Mouse (Mus musculus): ENCODE data around the gene Itga4. TPM values are rescaled to one million over a fixed set of nuclear protein-coding genes. Genes with fewer than 3 reads are reported as not detected.

Itga4 gene
- polyA plus RNA-seq, 1 experiment, result 1.9 TPM

- 49% methylated on average over 4 of the region's 4 CpGs for WGBS
- H3K27me3 ChIP-seq (replicated peaks; ENCODE audit: control insufficient read depth, insufficient read depth, low read length), result no peaks in the 10 kb centered on the region
- TF ChIP-seq CTCF (conservative IDR thresholded peaks at IDR 0.05; ENCODE audit: insufficient read depth, insufficient read length, low read depth, low read length), result no peak
- no peak for TF ChIP-seq POLR2A (IDR thresholded peaks at IDR 0.05; ENCODE audit: low read depth, low read length)
- H3K36me3 ChIP-seq (ENCODE audit: control insufficient read depth, insufficient read depth, low read length), result no peaks in the 10 kb centered on the region
- H3K4me3 ChIP-seq (ENCODE audit: insufficient read depth, low read depth, low read length), result no peak overlapping the region
- no peaks in the 10 kb centered on the region for H3K4me1 ChIP-seq (ENCODE audit: control insufficient read depth, insufficient read depth, low read length)
- no peak for DNase-seq
- H3K27ac ChIP-seq (ENCODE audit: insufficient read depth, low read depth, low read length), result no peak overlapping the region
These were observed 57.3 kb downstream of the Itga4 start for GRCm38 (mm10) chr2:79312499-79312898.

- no peaks in the 10 kb centered on the region for H3K27me3 ChIP-seq (replicated peaks; ENCODE audit: control insufficient read depth, insufficient read depth, low read length)
- no peak overlapping the region for H3K4me3 ChIP-seq (ENCODE audit: insufficient read depth, low read depth, low read length)
- TF ChIP-seq CTCF (conservative IDR thresholded peaks at IDR 0.05; ENCODE audit: insufficient read depth, insufficient read length, low read depth, low read length) (no peak), POLR2A (IDR thresholded peaks at IDR 0.05; ENCODE audit: low read depth, low read length) (no peak)
- H3K36me3 ChIP-seq (ENCODE audit: control insufficient read depth, insufficient read depth, low read length), result no peaks in the 10 kb centered on the region
- 93% methylated on average over 4 of the region's 4 CpGs for WGBS
- DNase-seq, result no peak
- no peak overlapping the region for H3K27ac ChIP-seq (ENCODE audit: insufficient read depth, low read depth, low read length)
- H3K4me1 ChIP-seq (ENCODE audit: control insufficient read depth, insufficient read depth, low read length), result no peaks in the 10 kb centered on the region
These were observed 59.9 kb downstream of the Itga4 start for GRCm38 (mm10) chr2:79315108-79315507.

- H3K27me3 ChIP-seq (replicated peaks; ENCODE audit: control insufficient read depth, insufficient read depth, low read length), result no peaks in the 10 kb centered on the region
- no peak overlapping the region for H3K27ac ChIP-seq (ENCODE audit: insufficient read depth, low read depth, low read length)
- DNase-seq, result no peak
- no peaks in the 10 kb centered on the region for H3K36me3 ChIP-seq (ENCODE audit: control insufficient read depth, insufficient read depth, low read length)
- TF ChIP-seq CTCF (conservative IDR thresholded peaks at IDR 0.05; ENCODE audit: insufficient read depth, insufficient read length, low read depth, low read length) (no peak), POLR2A (IDR thresholded peaks at IDR 0.05; ENCODE audit: low read depth, low read length) (no peak)
- no peaks in the 10 kb centered on the region for H3K4me1 ChIP-seq (ENCODE audit: control insufficient read depth, insufficient read depth, low read length)
- H3K4me3 ChIP-seq (ENCODE audit: insufficient read depth, low read depth, low read length), result no peak overlapping the region
- WGBS, result 79% methylated on average over 9 of the region's 9 CpGs
These were observed 61.1 kb downstream of the Itga4 start for GRCm38 (mm10) chr2:79316182-79316880.

- Histone ChIP-seq H3K4me1 (ENCODE audit: control insufficient read depth, insufficient read depth, low read length) (no peaks in the 10 kb centered on the region), H3K36me3 (ENCODE audit: control insufficient read depth, insufficient read depth, low read length) (no peaks in the 10 kb centered on the region), H3K4me3 (ENCODE audit: insufficient read depth, low read depth, low read length) (no peak overlapping the region), H3K27ac (ENCODE audit: insufficient read depth, low read depth, low read length) (no peak overlapping the region), H3K27me3 (replicated peaks; ENCODE audit: control insufficient read depth, insufficient read depth, low read length) (no peaks in the 10 kb centered on the region)
- no peak for TF ChIP-seq POLR2A (IDR thresholded peaks at IDR 0.05; ENCODE audit: low read depth, low read length)
- no peak for TF ChIP-seq CTCF (conservative IDR thresholded peaks at IDR 0.05; ENCODE audit: insufficient read depth, insufficient read length, low read depth, low read length)
- WGBS, result 30% methylated on average over 2 of the region's 2 CpGs
- no peak for DNase-seq
These were observed 72.9 kb downstream of the Itga4 start for GRCm38 (mm10) chr2:79328079-79328478.

- no peak for TF ChIP-seq POLR2A (IDR thresholded peaks at IDR 0.05; ENCODE audit: low read depth, low read length)
- no peak for TF ChIP-seq CTCF (conservative IDR thresholded peaks at IDR 0.05; ENCODE audit: insufficient read depth, insufficient read length, low read depth, low read length)
- no peaks in the 10 kb centered on the region for H3K36me3 ChIP-seq (ENCODE audit: control insufficient read depth, insufficient read depth, low read length)
These were observed 79.4 kb downstream of the Itga4 start for GRCm38 (mm10) chr2:79334661-79335060.

GRCm38 (mm10) chr2:79336141-79336540, 80.9 kb downstream of the Itga4 start:
- Histone ChIP-seq H3K4me3 (ENCODE audit: insufficient read depth, low read depth, low read length) (no peak overlapping the region), H3K27ac (ENCODE audit: insufficient read depth, low read depth, low read length) (no peak overlapping the region), H3K27me3 (replicated peaks; ENCODE audit: control insufficient read depth, insufficient read depth, low read length) (no peaks in the 10 kb centered on the region), H3K4me1 (ENCODE audit: control insufficient read depth, insufficient read depth, low read length) (no peaks in the 10 kb centered on the region), H3K36me3 (ENCODE audit: control insufficient read depth, insufficient read depth, low read length) (no peaks in the 10 kb centered on the region)
- TF ChIP-seq POLR2A (IDR thresholded peaks at IDR 0.05; ENCODE audit: low read depth, low read length) (no peak), CTCF (conservative IDR thresholded peaks at IDR 0.05; ENCODE audit: insufficient read depth, insufficient read length, low read depth, low read length) (no peak)
- WGBS, result 64% methylated on average over 1 of the region's 1 CpGs
- no peak for DNase-seq

More at GRCm38 (mm10) chr2:79334661-79335060, 79.4 kb downstream of the Itga4 start:
- H3K27ac ChIP-seq (ENCODE audit: insufficient read depth, low read depth, low read length), result no peak overlapping the region
- no peak overlapping the region for H3K4me3 ChIP-seq (ENCODE audit: insufficient read depth, low read depth, low read length)
- DNase-seq, result no peak
- H3K27me3 ChIP-seq (replicated peaks; ENCODE audit: control insufficient read depth, insufficient read depth, low read length), result no peaks in the 10 kb centered on the region
- H3K4me1 ChIP-seq (ENCODE audit: control insufficient read depth, insufficient read depth, low read length), result no peaks in the 10 kb centered on the region

GRCm38 (mm10) chr2:79339003-79339402, 83.8 kb downstream of the Itga4 start:
- no peak for DNase-seq
- no peaks in the 10 kb centered on the region for H3K4me1 ChIP-seq (ENCODE audit: control insufficient read depth, insufficient read depth, low read length)
- no peak overlapping the region for H3K27ac ChIP-seq (ENCODE audit: insufficient read depth, low read depth, low read length)
- no peaks in the 10 kb centered on the region for H3K36me3 ChIP-seq (ENCODE audit: control insufficient read depth, insufficient read depth, low read length)
- H3K27me3 ChIP-seq (replicated peaks; ENCODE audit: control insufficient read depth, insufficient read depth, low read length), result no peaks in the 10 kb centered on the region
- TF ChIP-seq CTCF (conservative IDR thresholded peaks at IDR 0.05; ENCODE audit: insufficient read depth, insufficient read length, low read depth, low read length) (no peak), POLR2A (IDR thresholded peaks at IDR 0.05; ENCODE audit: low read depth, low read length) (no peak)
- H3K4me3 ChIP-seq (ENCODE audit: insufficient read depth, low read depth, low read length), result no peak overlapping the region
- 77% methylated on average over 1 of the region's 1 CpGs for WGBS

Data from kidney, adult 2 months (tissue).